Mouse (Mus musculus) MN1 (cell line): ENCODE data around the gene Tppp2.
A peak's percentile ranks its signal among the peaks of the same experiment; 100 is the strongest.

ENCODE experiments used
- DNase-seq: peaks from one replicate; pipeline ENCODE4 v3.0.0-alpha.2; 2016; ENCODE audit warnings: low spot score

Gene Tppp2

DNA sequence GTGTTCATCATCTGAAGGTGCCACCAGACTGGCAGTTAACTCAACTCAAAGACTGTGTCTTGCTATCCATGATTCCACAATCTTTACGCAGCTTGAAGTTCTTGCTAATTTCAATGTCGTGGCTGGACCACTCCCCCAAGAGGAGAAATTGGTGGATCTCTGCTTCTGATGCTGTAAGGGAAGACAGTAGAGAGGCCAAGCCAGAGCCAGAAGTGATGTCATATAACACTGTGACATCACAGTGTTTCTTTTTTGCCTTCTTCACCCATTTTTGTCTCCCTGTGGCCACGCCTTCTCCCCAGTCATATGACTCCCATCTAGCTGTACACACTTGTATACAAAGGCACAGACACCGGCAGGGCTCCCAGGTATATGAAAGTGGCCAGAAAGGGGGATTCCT is at the start of gene Tppp2:
Gene Tppp2, plus strand, starts transcription at position 301 of the 400 bp plus-strand sequence.
- no peak for DNase-seq

DNA sequence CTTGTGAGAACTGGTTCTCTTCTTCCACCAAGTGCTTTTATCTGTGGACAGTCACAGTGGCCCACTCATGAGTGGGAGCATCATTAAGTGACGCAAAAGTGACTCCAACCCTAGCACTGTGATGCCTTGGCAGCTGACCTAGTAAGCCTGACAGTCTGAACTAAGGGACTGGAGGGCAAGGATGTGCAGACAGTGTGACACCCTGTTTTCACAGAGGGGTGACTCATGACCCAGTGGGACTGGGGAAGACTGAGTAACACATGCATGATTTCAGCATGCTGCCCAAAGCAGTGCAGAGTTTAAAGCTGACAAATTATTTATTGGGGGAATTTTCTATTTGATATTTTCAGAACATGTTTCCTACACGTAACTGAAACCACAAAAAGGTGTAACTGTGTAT is 47.5 kb upstream of the Tppp2 start:
- no peak for DNase-seq

DNA sequence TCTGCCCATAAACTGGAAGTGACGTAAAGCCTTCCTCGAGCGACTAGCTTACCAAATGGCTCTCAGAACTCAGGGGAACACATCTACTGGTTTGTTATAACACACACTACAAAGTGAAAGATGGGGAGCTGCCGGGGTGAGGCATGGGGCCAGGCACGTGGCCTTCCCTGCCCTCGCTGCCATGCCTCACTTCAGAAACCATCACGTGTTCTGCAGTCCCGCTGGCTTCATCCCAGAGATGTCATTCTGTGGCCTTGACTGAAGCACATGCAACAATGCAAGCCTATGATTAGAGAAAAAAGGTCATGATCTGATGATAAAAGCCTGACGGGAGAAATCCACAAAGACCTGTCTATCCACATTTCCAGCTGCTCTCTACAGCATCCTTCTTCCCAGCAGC is 46.5 kb upstream of the Tppp2 start:
- DNase-seq, result no peak

DNA sequence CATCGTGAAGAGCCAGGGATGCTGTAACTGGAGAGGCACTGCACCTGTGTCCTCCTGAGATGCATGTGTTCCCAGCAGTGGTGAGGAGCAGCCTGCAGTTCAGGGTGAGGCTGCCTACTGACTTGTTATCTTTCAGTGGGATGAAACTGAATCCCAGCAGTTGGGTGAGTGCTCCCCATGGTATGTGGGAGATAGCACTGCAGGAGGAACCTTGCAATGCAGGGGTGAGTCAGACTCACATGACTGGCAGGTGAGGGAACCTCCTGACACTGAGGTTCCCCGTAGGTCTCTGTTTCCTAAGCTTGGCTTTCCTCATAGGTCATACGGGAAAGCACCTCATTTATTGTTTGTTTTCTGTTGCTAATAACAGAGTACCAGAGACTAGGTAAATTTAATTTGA is 40.7 kb upstream of the Tppp2 start:
- no peak for DNase-seq

DNA sequence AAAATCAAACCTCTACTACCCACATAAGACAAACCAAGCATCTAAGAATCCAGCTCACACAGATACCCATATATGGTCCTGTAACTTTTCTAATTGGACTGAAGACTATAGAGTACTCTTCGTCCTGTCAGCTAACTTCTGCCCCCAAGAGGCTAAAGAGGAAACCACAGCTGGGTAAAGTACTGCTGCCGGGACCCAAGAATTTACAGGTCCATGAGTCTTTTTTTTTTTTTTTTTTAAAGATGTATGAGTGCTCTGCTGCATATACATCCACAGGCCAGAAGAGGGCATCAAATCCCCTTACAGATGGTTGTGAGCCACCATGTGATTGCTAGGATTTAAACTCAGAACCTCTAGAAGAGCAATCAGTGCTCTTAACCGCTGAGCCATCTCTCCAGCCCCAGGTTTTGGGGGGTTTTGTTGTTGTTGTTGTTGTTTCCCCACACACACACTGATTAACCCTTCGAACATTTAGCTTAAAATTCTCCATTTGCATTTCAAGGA is 34.6 kb upstream of the Tppp2 start:
- DNase-seq, result peak; percentile 79

- peak; percentile 39 for DNase-seq
These were observed 34.1 kb upstream of the Tppp2 start for GRCm38 (mm10) chr14:51884031-51884544.

DNA sequence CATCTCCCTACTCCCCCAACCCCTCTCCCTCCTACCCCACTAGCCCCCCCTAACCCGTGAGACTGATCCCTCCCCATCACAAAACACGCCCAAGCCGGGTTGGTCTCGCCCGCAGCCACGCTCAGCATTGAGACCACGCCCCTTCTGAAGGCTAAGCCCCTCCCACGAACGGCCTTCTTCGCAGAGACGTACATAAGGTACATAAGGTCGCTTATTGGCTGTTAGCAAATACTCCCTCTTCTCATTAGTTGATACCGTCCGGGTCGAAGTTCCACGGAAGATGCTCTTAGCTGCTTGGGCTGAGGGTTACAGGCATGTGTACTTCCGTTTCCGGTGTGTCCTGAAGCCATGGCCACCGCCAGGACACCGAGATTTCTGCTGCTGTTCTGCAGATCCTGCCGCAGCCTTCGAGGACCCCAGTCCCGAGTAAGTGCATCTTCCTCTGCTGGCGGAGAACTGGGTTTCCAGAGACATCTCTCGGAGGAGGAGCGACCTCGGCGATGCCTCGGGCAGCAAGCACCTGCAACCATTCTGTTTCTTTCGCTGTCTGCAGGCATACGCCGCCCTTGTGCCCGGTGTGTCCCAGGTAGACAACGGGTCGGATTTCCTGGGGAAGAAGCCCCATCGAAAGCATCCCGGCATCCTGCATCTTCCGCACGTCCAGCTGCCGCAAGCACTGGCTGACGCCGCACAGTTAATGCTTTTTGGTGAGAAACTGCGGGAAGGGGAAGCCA is 33.5 kb upstream of the Tppp2 start, which contains the start of gene Mettl17:
Gene Mettl17, plus strand, starts transcription at position 245 of the 734 bp plus-strand sequence.
- peak; percentile 97 for DNase-seq

DNA sequence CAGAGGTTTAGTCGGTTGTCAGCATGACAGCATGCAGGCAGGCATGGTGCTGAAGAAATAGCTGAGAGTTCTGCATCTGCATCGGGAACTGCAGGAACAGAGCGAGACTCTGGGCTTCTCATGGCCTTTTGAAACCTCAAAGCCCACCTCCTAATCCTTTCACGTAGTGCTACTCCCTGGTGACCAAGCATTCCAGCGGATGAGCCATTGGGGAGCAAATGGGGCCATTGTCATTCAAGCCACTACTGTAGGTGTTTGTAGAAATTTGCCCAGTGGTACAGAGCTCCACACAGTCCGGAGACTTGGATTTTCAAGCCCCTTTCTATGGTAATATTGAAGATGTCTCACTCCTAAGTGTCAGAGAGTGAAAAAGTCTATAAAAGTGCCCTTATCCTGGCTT is 32.2 kb upstream of the Tppp2 start:
- no peak for DNase-seq

- DNase-seq, result no peak
These were observed 28.4 kb upstream of the Tppp2 start for GRCm38 (mm10) chr14:51889833-51890232.

- DNase-seq, result no peak
These were observed 25.9 kb upstream of the Tppp2 start, which contains the start of gene Slc39a2 for GRCm38 (mm10) chr14:51892191-51892939. Gene Slc39a2, plus strand, starts transcription at chr14:51892889.

DNA sequence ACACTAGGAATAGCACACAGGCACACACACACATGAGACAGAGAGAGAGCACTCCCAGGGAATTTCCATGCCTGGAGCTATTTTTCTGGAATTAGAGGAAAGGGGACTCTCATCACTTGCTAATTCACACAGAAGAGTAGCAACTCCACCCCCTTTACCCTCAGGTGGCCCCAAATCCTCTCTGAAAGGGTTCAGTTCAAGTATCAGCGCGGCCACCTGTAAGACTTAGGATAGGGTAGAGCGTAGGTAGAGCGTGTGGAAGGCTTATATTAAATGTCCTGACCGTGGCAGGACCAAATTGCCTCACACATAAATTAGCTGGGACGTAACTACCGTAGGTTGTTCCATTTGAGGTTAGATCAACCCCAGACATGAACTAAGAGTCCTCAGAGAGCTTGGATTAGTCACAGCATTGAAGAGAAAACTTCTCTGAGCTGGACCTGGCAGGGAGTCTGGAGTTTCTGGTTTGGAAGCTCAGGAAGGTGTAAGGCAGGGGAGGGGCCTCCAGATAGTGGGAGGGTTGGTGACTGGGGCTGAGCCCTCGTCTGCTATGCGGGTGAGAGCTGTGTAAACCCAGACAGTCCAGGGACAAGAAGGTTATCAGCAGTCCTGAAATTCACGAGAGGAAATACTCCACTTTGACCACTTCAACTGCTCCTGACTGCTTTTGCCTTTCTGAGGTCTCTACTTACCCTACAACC is 25.0 kb upstream of the Tppp2 start:
- no peak for DNase-seq

GRCm38 (mm10) chr14:51893809-51894208 is 24.4 kb upstream of the Tppp2 start:
- DNase-seq, result no peak

- no peak for DNase-seq
These were observed 23.2 kb upstream of the Tppp2 start for GRCm38 (mm10) chr14:51895071-51895470.

GRCm38 (mm10) chr14:51896019-51896418 is 22.2 kb upstream of the Tppp2 start:
- DNase-seq, result no peak

DNA sequence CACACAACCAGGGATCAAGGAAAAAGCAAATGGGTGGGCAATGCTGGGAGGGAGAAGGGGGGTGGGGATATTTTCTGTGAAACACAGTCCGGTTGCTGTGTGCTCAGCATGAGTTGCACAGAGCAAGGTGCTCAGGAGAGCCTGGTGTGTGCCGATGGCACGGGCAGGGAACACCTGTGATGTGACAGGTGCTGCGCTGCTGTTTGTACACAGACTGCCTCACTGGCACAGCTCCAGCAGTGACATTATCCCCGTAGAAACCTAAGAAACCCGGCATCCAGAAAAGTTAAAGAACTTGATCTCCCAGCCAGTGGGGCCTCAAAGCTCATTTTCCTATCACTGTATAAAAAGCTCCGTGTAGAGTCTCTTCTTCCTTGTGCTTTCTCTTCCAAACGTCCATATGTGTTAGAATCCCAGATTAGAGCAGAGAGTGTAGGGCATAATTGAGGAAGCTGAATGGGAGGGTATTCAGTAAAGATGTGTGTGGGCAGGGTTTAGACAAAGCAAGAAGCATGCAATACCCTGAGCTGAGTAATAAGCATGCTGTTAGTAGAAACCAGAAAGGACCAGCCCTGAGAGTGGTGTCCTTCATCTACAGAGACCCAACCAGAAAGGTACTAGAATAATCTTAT is 21.6 kb upstream of the Tppp2 start:
- DNase-seq, result no peak

GRCm38 (mm10) chr14:51899351-51899750 is 18.9 kb upstream of the Tppp2 start:
- no peak for DNase-seq

DNA sequence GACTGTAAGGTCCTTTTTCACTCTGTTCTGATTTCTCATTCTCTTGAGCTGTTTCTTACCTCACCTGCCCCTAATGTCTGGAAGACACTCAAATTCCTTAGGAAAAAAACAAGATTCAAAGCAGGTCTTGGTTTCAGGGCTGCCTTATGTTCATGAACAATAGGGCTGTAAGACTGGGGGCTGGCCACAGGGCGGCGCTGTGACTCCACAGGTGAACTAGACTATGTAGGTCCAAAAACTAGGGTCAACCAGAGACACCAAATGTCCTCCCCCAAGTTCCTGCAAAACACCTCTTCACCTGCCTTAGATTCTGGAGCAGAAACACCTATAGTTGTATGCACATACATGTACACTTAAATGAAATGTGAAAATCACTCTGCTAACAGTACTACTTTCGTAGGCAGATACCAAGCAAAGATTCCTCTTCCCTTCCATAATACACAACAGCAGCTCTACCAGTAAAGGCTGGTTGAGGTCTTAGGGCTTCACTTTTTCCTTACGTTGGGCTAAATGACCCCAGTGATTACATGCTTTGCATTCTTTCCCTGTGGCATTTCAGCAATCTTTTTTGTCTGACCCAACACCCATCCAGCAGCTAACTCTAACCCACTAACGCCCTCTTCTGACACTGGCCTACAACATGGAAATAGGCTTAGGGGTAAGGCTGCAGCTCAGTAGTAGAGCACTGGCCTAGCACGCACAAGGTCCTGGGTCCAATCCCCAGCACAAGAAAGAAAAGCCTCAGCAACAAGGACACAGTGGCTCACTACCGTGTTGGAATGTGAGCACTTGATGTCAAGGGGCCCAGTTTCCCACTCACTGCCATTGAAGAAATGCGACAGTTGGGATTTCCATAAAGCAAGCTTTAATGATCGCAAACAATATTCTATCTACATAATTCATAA is 15.2 kb upstream of the Tppp2 start:
- DNase-seq, result peak; percentile 78

DNA sequence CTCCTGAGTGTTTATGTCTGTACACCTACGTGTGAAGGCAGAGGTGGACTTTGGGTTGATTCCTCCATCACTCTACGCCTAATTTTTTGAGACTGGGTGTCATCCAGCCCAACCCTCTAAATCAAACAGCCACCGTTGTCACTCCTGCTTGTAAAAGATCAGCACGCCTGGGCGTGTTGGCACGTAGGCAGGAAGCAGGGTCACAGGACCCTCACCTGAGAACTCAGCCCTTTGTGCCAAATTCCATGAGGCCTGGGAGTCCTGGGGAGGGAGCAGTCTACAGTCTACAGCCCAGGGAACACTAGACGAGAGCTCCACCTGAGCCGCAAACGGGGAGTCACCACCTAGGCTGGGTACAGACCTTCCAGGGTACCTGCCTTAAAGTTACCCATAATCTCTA is 14.4 kb upstream of the Tppp2 start:
- no peak for DNase-seq

GRCm38 (mm10) chr14:51904706-51905105 is 13.5 kb upstream of the Tppp2 start:
- DNase-seq, result no peak

GRCm38 (mm10) chr14:51906102-51906501 is 12.1 kb upstream of the Tppp2 start:
- DNase-seq, result no peak

DNA sequence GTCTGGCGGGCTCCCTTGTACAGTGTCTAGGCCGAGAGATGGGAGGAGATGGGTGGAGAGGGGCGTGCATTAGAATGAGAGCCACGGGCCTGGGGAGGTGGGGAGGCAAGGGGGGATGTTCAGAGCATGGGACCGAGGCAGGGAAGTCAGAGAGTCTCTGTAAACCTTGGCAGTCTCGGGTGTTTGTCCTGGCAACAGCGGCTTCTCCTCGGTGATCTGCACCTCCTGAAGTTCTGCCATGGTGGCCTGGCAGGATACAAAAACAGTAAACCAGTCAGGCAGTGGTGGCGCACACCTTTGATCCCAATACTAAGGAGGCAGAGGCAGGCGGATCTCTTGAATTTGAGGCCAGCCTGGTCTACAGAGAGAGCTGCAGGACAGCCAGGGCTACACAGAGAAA is 6.9 kb upstream of the Tppp2 start:
- DNase-seq, result no peak
